Mouse (Mus musculus): Measurements from ENCODE around the gene Dmwd. TPM values are rescaled to one million over a fixed set of nuclear protein-coding genes. Genes with fewer than 3 reads are reported as not detected.

Dmwd gene
- polyA plus RNA-seq, 1 experiment, result 174 TPM

- peak; percentile 59 to 85 for DNase-seq (ENCODE audit: extremely low spot score in 1 of 2, low spot score in 1 of 2)
Measured at GRCm38 (mm10) chr7:19093537-19094385, 17.7 kb downstream of the Dmwd start.

- DNase-seq (ENCODE audit: extremely low spot score in 1 of 2, low spot score in 1 of 2), result no peak
Measured at GRCm38 (mm10) chr7:19094471-19094825, 18.4 kb downstream of the Dmwd start, which contains the start of gene Six5. Gene Six5 (plus strand): TSS chr7:19094594.

GRCm38 (mm10) chr7:19094826-19095750 lies 19.1 kb downstream of the Dmwd start:
- no peak for DNase-seq (ENCODE audit: extremely low spot score in 1 of 2, low spot score in 1 of 2)

GRCm38 (mm10) chr7:19095751-19096110 lies 19.7 kb downstream of the Dmwd start:
- no peak for DNase-seq (ENCODE audit: extremely low spot score in 1 of 2, low spot score in 1 of 2)

GRCm38 (mm10) chr7:19096421-19096976 lies 20.5 kb downstream of the Dmwd start:
- no peak for DNase-seq (ENCODE audit: extremely low spot score in 1 of 2, low spot score in 1 of 2)

- no peak for DNase-seq (ENCODE audit: extremely low spot score in 1 of 2, low spot score in 1 of 2)
Measured at GRCm38 (mm10) chr7:19097217-19097616, 21.2 kb downstream of the Dmwd start.

- DNase-seq (ENCODE audit: extremely low spot score in 1 of 2, low spot score in 1 of 2), result no peak
Measured at GRCm38 (mm10) chr7:19097863-19098262, 21.8 kb downstream of the Dmwd start.

GRCm38 (mm10) chr7:19098811-19099210 lies 22.8 kb downstream of the Dmwd start:
- DNase-seq (ENCODE audit: extremely low spot score in 1 of 2, low spot score in 1 of 2), result no peak

- no peak for DNase-seq (ENCODE audit: extremely low spot score in 1 of 2, low spot score in 1 of 2)
Measured at GRCm38 (mm10) chr7:19100290-19100689, 24.3 kb downstream of the Dmwd start.

GRCm38 (mm10) chr7:19103741-19104140 lies 27.7 kb downstream of the Dmwd start:
- no peak for DNase-seq (ENCODE audit: extremely low spot score in 1 of 2, low spot score in 1 of 2)

GRCm38 (mm10) chr7:19104486-19104885 lies 28.5 kb downstream of the Dmwd start:
- DNase-seq (ENCODE audit: extremely low spot score in 1 of 2, low spot score in 1 of 2), result no peak

GRCm38 (mm10) chr7:19107436-19107835 lies 31.4 kb downstream of the Dmwd start:
- no peak for DNase-seq (ENCODE audit: extremely low spot score in 1 of 2, low spot score in 1 of 2)

GRCm38 (mm10) chr7:19109565-19109964 lies 33.5 kb downstream of the Dmwd start:
- DNase-seq (ENCODE audit: extremely low spot score in 1 of 2, low spot score in 1 of 2), result no peak

- peak in 1 of 2 experiments; percentile 50 for DNase-seq (ENCODE audit: extremely low spot score in 1 of 2, low spot score in 1 of 2)
Measured at GRCm38 (mm10) chr7:19118028-19118771, 42.2 kb downstream of the Dmwd start, which contains the start of gene Gm4969. Gene Gm4969 (minus strand): TSS chr7:19118368.

GRCm38 (mm10) chr7:19119083-19119482 lies 43.1 kb downstream of the Dmwd start:
- no peak for DNase-seq (ENCODE audit: extremely low spot score in 1 of 2, low spot score in 1 of 2)

- peak; percentile 96 to 97 for DNase-seq (ENCODE audit: extremely low spot score in 1 of 2, low spot score in 1 of 2)
Measured at GRCm38 (mm10) chr7:19119631-19120429, 43.8 kb downstream of the Dmwd start, which contains the start of gene Fbxo46. Gene Fbxo46 (plus strand): TSS chr7:19119859.

- DNase-seq (ENCODE audit: extremely low spot score in 1 of 2, low spot score in 1 of 2), result no peak
Measured at GRCm38 (mm10) chr7:19121686-19122085, 45.7 kb downstream of the Dmwd start.

GRCm38 (mm10) chr7:19124713-19125112 lies 48.7 kb downstream of the Dmwd start:
- DNase-seq (ENCODE audit: extremely low spot score in 1 of 2, low spot score in 1 of 2), result no peak

- no peak for DNase-seq (ENCODE audit: extremely low spot score in 1 of 2, low spot score in 1 of 2)
Measured at GRCm38 (mm10) chr7:19127744-19128143, 51.7 kb downstream of the Dmwd start.
